Mouse (Mus musculus) mesoderm, embryonic 11.5 days (tissue): ENCODE measurements around the gene Dclk2.

Experiments used
- DNase-seq: peaks from one replicate; pipeline ENCODE4 v3.0.0-alpha.2; 2012; ENCODE audit warnings: low read depth, low spot score

Dclk2 gene

DNA sequence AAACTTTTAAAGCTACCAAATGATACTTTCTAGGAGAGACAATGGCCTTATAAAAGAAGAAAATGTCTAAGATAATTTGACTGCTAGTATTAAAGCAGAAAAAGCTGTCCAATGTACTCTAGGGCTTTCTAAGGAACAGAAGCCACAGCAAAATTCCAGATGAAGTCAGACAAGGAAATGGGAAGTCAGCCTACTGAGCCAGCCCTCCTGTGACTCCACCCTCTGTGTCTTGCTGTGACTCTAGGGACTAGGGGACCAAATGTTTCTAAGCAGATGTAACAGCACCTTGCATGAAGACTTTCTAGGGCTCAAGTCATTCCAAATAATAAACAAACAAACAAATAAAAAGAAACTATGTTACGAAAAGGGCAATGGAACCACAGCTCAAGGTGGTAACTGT is 75.1 kb downstream of the Dclk2 start:
- DNase-seq = no peak

DNA sequence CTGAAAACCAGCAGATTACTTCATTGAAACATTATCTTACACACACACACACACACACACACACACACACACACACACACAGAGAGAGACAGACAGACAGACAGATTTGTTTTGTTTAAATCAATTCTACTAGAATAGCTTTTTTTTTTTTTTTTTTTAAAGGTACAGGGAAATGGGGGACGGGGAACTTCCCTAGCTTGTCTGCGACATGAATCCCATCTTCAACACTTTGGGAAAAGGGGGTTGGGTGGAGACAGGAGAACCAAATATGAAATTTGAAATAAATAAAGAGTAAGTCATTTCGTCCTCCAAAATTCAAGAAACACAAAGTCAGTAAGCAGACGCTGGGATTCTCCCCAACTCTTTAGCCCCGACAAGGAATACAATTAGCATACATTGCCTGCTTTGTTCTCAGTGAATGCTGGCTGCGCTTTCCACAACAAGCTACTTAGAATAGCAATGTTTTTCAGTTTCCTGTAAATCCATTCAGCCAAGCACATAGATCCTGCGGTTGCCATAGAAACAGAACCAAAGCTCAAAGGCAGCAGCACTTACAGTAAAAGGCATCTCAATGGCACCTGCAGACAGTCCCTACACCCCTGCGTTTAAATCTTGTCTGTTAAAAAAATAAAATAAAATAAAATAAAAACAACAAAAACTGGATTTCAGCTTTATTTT is 75.7 kb downstream of the Dclk2 start:
- DNase-seq = peak; percentile 74

DNA sequence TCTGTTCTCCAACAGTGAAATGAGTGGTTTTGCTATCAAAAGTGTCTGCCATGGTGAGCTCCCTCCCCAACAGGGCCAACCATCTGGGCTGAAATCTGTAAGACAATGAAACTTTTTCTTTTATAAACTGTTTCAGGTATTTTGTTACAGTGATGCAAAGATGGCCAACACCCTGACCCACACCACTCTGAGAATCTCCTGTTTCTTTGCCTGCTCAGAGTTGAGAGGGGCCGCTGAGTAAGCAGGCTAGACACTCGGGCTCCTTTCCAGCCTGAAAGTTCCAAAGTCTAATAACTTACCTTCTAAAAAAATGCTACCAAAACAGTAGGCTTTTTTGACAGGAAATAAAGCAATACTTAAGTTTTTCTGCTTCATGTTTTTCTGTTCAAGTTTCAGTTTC is 78.2 kb downstream of the Dclk2 start:
- no peak for DNase-seq

DNA sequence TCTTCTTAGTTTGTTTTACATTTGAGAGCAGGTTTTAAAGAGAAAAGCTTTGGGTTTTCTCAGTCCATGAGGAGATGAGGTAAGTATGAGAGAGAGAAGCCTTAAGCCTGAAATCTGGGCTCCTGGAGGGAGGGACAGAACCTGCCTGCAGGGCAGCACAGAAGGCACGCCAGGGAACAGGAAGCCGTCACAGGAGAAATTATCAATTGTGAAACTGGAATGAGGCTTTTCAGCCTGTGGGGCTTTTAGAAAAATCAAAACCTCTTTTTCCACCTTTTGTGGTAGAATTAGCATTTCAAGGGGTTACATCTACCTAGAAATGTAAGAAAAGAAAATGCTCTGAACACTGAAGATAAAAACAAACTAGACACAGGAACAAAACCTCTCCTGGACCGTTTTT is 81.0 kb downstream of the Dclk2 start:
- no peak for DNase-seq

DNA sequence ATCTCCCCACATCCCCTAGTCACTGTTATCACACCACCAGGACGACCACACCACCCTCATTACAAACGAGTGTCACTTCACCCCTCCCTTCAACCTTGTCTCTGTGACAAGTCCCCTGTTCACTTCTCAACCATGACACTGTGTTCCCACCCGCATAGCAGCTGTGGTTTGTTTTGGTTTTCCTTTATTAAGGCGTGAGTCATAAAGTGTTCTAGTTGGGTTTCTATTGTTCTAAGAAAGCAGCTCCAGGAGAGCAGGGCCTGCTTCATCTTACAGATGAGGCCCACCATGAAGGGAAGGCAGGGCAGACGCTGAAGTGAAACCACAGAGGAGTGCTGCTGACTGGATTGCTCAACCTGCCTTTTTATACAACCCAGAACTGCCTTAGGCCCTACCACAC is 83.3 kb downstream of the Dclk2 start:
- no peak for DNase-seq

DNA sequence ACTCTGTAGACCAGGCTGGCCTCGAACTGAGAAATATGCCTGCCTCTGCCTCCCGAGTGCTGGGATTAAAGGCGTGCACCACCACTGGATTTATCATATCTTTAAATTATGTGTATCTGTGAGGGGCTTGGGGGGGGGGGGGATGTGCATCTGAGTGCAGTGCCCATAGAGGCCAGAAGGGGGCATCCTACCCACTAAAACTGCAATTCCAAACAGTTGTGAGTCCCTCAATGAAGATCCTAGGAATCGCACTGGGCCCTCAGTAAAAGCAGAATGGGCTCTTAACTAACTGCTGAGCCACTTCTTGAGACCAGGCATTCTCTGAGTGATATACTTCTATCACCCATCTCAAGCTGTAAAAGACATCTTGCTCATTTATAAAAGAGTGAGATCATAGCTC is 85.5 kb downstream of the Dclk2 start:
- no peak for DNase-seq

DNA sequence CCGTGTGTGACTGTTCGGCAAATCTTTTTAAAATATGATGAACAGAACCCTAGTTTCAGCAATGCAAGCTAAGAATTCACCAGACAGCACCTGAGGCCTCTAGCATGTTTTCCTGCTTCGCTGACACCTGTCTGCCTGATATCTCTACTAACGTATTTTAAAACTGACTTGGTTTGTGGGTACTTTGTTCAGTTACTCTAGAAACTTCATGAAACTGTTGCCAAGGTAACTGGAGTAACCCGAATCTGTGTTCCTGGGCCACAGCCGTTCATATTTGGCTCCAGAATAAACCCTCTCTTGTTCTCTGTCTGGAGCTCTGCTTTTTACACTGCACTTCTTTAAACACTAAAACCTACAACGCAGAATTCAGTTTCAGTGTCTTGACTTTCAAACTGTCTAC is 86.3 kb downstream of the Dclk2 start:
- DNase-seq = no peak

DNA sequence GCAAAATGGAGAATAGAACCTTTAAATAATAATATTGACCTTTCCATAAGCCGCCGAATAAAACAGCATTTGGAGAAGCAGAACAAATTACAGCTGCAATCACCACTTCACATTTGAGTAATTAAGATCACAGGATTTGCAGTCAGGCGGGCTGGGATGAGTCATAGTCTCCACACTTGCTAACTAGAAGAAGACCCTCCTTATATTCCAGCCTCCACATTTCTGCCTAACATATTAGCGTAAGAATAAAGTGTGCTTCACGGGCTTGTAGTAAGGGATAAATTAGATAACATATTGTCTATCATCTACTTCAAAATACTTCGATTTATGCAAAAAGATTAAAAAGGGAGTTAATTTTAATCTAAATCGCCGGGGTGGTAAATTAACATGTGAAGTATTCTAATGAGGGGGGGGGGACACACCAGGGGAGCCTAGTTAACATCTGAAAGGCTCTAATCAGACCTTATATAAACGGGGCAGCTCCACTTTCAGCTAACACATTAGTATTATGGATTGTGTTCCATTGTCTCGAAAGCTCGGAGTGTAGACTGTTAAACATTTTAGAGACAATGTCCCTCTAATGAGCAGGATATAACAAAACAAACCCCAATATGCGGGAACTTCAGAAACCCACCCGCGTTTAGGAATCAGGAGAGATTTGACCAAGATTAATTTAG is 87.9 kb downstream of the Dclk2 start:
- no peak for DNase-seq

DNA sequence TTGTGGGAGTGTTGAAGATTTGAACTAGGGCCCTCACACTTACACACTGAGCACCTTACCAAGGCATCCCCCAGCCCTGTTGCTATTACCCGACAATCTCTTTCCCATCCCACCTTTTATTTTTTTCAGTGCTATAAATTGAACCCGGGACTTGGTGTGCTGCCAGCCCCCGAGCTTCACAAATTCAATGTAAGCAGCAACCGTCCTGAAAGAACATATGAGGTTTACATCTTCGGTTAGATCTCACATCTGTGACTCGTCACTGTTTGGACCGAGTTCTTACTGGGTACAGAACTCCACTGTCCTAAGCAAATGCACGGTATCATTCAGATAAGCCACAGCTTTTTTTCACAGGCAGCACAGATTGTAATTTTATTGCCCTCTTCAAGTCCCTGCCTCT is 88.5 kb downstream of the Dclk2 start:
- no peak for DNase-seq

DNA sequence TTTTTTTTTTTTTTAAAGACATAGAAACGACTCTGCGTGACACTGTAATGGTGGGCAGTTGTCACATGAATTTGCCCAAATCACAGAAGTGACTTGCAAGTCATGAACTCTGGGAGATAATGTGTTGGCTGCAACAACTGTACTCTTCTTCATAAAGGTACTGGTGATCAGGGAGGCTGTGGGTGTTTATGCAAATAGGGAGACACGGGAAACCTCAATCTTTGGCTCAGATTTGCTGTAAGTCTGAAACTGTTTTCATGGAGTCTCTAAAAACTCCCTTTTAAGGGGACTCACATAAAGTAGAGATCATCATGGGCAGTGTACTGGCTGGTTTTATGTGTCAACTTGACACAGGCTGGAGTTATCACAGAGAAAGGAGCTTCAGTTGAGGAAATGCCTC is 93.1 kb downstream of the Dclk2 start:
- no peak for DNase-seq

DNA sequence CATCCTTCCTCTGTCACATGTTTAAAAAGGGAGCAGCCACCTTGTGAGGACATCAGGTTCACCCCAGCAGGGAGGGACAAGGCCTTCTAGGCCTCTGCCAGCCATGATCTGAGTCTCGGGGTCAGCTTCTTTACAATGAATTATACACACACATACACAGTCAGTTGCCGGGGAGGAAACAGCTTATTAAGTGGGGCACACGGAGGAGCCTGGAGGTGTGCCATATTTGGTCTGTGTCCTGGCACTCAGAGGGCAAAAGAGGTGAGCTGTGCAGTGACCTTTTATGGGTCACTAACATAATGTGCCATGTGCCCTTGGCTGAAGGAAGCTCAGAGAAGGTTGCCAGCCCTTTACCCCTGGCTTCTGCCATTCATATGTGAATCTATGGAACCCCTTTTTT is 99.3 kb downstream of the Dclk2 start:
- DNase-seq = no peak

DNA sequence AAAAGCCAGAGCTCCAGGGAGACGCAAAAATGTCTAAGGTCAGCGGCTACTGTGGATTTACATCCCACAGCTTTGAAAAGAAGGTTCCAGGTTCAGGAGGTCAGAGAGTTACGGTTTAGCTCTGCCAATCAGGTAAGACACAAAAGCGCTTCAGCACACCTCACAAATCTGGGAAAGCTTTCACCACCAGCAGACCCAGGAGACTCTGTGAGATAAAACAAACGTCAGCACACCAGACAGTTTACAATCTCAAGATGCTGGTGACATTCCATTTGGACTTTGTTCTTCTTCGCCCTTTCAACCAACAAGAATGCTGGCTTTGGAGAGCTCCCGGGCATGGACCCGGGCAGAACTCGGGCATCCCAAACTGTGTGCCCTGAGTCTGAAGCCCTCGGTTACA is 100.3 kb downstream of the Dclk2 start:
- peak; percentile 62 for DNase-seq

DNA sequence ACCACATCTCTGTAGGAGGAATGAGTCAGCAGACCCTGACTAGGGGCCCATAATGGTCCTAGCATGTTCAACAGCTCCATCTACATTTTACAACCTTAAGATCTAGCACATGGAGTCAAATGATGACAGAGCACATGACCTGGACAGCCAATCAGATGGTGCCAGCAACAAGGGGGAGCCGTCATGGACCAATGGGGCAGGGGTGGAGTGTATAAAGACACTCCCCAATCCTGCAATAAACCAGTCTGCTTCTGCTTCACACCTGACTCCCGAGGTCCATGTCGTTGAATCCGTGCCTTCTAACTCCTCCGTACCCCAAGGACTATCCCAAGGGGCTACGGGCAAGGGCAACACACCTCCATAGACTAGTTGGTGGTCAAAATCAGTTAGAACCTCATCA is 101.3 kb downstream of the Dclk2 start:
- no peak for DNase-seq

DNA sequence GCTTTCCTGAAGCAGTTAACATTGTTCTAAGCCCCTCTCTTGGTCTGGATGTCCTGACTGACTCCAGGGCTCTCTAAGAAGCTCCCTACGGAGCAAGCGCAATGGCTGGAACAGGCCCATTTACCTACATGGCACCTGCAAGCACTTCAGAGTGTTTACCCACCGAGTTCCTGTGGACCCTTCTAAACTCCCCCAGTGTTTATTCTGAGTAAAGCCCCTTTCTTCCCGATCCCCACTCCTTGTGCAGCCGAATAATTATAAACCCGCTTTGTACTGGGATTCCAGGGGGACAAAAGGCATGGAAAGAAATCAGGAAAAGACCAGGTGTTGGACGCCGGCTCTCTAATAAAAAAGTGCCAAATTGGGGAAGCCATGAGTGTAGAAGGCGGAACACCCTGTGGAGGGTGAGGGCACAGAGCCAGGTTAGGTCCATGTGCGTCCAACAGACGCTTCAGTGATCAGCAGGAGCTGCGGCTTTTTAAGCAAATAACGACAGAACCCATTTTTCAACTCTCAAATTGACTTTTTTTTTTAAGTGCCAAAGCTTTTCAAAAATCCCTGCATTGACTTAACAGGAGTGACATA is 102.6 kb downstream of the Dclk2 start:
- DNase-seq = no peak

DNA sequence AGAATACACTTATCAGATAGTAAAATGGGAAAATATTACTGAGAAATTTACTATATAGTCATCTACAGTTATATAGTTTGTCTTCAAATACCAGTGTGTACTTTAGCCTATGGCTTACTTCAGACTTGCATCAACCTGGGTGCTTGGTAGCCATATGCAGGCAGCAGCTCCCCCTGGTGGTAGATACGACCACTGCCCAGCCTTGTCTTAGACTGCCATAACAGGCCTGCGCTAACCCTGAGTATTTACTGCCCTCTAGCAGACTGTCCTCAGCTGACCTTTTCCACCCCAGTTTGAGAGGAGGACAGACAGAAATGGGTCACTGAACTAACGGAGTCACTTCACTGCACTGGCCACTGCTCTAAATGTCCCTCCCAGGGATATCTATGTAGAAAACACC is 108.0 kb downstream of the Dclk2 start:
- peak; percentile 84 for DNase-seq

DNA sequence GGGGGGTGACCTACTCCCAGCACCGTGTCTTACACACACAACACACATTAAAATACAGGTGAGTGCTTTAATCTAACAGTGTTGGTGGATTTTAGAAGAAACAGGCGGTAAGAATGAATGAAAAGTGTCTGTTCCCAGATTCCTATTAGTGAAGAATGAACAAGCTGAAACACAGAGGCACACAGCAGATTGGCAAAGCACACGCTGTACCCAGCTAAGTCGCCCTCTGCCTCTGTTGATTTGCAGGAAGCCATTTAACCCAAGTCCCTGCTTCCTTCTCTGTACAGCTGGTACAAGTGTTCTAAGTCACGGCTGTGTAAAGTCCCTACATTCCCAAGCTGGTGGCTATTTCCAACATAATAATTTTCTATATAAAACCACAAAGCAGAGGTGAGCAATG is 109.7 kb downstream of the Dclk2 start:
- DNase-seq = no peak

DNA sequence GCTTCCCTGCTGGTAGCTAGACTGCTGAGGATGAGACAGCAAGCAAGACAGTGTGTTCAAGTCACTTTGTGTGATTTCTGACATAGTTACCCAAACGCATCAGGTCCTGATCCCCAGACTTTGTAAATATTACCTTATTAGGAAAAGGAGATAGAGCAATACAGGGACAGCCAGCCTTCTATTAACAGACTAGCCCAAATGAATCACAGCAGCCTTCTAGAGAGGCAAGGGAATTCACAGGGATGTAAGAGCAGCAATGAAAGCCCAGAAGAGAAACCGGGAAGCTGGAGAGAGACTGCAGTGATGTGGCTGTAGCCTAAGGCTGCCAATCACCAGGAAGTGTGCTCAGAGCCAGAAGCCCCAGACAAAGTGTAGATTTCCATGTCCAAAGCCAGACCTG is 111.0 kb downstream of the Dclk2 start:
- DNase-seq = no peak

DNA sequence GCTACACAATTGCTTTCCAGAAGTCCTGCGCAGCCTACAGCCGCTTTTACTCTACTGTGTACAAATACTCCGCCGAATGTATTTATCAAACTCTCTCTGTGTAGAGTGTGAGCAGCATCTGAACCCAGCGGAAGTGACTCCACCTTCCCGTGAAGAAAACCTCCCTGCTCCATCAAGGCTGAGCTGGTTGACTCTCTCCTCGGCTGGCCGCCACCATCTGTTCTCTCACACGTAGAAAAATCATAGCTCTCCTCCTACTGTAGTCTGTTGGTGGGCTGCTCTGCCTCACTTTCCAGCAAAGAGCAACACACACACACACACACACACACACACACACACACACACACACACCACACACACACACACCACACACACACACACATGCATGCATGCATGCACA is 111.5 kb downstream of the Dclk2 start:
- no peak for DNase-seq

DNA sequence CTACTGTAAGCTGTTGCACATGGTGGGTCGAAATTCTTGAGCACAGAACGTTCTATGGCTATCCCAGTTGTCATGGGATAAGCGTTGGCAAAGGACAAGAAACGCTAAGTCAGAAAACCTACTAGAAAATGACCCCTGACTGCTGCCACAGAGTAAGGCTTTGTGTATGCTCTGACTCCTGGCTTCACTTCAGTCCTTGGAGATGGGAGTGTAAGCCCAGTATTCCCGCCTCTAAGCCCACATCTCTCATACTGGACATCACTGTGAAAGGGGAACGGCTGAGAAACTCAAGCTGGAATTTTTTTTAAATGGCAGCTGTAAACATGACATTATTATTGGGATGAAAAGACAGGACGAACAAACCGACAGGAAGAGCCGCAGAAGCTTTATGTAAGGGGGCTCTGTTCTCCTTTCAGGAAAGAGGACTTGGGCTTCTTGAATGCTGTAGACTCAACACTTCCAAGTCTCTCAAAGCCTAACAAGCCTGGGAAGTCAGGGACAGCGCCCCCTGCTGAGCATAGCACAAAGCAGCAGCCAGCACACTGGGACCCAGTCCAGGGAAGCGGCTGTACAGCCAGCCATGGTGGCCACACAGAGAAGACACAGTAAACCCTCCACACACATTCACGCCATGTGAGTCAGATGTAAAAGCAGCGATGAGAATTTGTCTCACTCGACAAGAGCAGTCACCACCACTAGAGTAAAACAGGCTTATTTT is 112.7 kb downstream of the Dclk2 start:
- DNase-seq = peak; percentile 42

DNA sequence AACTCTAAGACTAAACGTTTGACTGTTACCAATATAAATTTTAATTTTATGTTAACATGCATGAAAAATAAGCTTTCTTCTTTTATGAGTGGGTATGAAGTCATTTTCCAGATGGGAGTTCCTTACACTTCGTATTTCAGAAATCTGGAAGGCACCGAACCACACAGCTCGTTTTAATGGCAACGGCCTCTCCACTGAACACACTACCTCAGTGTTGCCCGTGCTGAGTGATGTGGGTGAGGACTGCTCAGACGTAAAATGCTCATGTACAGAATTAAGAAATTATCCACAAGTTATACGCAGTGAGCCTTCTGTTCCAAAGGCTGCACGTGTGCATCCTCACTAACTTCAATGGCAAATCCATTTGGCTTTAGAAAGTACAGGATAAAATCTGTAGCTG is 113.8 kb downstream of the Dclk2 start:
- DNase-seq = no peak

DNA sequence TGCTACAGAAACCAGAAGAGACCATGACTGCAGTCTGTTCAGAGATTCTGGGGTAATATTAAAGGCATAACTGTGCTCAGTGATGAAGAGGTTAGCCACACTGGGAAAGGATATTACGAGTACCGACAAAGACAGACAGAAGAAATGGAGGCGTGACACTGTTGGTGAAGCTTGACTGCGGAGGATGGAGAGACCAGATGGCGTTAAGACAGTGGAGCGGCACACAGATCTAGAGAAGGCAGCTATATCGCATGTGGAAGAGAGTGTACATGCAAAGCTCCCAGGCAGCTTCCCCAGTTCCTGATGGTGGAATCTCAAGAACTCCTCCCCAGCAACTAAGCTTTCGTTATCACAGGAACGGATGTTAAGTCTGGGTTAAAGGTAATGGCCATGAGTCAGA is 116.4 kb downstream of the Dclk2 start:
- DNase-seq = no peak

DNA sequence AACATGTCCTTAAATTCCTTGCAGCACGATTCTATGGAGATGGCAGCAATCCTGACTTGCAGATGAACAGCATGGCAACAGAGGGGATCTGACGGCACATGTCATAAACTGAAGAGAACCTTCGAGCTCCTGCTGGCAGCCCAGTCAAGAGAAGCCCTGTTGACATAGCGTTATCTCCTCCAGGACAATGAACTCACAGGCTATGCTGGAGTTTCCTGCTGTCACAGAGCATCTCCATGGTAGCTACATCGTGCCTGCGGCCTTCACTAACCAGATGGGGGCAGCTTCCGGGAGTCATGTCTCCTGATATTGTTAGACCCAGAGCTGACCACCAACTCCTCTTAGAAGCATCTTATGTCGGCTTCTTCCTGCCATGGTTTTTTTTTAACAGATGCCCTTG is 117.8 kb downstream of the Dclk2 start:
- DNase-seq = no peak

DNA sequence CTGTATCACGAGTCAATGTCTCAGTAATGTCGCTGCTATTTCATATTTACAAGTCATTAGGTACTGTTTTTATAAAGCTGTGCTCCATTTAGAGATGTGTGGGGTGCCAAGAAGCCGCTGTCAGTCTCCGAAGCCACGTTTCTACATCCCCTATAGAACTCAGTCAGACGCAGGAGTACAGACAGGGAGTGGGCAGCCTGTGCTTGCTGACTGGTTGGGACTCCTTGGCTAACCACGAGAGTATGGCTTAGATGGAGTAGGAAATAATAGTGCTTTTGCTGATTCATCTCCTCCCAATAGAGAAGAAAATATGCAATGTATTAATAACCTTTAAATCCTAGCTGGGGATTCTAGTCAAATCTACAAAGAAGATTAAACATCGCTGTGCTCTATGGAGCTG is 119.8 kb downstream of the Dclk2 start:
- DNase-seq = no peak
